Mouse (Mus musculus) liver, adult 2 months (tissue): ENCODE results near the gene Slco2b1.

ENCODE experiments used
- CTCF ChIP-seq: fragments of 200-500 bp; IDR thresholded peaks from 2 replicates; pipeline ENCODE4 v1.5.1; 2011; ENCODE audit warnings: low read depth, low read length, control low read depth
- POLR2A ChIP-seq: fragments of 200-500 bp; IDR thresholded peaks from 2 replicates; pipeline ENCODE4 v1.6.1; 2011; ENCODE audit warnings: low read length, control low read depth; ENCODE audit not compliant: insufficient read depth; ENCODE audit errors: extremely low read depth

- TF ChIP-seq POLR2A: no peak
- peak; percentile 29; the same call in 1 of the 2 replicates for TF ChIP-seq CTCF
These were observed 40.2 kb downstream of the Slco2b1 start for GRCm38 (mm10) chr7:99670915-99671314.
